Mouse (Mus musculus): ENCODE data around the gene Cyfip1.
A peak's percentile ranks its signal among the peaks of the same experiment; 100 is the strongest.

Gene Cyfip1

GRCm38 (mm10) chr7:55957916-55958315 is 116.4 kb downstream of the Cyfip1 start:
- no peak for DNase-seq

DNA sequence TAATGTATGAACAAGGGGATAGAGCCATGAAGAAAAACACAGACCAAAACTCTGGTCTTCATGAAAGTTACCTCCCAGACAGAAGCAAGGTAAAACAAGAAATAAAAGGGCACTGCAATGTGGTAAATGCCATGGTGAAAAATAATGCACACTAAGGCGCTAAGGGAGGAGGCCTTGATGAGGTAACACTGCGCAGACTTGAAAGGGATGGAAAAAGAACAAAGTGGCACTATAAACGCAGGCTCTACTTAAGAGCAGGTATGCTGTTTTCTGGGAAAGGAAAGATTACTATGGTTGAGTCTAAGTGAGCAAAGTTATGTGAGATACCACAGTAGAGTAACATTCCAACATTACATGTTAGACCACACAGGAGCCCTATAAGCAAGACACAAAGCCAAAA is 118.3 kb downstream of the Cyfip1 start:
- no peak for DNase-seq

GRCm38 (mm10) chr7:55960506-55960905 is 119.0 kb downstream of the Cyfip1 start:
- DNase-seq, result no peak

GRCm38 (mm10) chr7:55962004-55962908 is 120.7 kb downstream of the Cyfip1 start, which contains the start of gene Nipa2:
Nipa2 (minus strand) TSS chr7:55962476.
- DNase-seq, result peak; percentile 91

- no peak for DNase-seq
Observed at GRCm38 (mm10) chr7:55966866-55967460, 125.4 kb downstream of the Cyfip1 start.

GRCm38 (mm10) chr7:55968258-55968901 is 126.8 kb downstream of the Cyfip1 start:
- DNase-seq, result no peak

DNA sequence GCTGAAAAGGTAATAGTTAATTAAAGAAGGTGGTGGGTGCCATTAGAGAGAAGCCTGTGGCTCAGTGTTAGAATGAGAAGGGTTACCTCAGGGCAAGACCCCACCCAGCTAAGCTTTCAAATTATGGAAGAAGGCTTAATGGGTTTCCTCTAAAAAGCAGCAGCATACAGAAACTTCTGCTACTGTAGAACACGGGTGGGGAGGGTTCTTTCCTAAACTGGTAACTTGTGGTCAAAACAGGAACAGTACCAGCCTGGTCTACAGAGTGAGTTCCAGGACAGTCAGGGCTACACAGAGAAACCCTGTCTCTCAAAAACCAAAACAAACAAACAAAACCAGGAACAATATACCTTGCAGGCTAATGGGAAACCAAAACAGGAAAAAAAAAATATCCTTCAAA is 127.9 kb downstream of the Cyfip1 start:
- no peak for DNase-seq

DNA sequence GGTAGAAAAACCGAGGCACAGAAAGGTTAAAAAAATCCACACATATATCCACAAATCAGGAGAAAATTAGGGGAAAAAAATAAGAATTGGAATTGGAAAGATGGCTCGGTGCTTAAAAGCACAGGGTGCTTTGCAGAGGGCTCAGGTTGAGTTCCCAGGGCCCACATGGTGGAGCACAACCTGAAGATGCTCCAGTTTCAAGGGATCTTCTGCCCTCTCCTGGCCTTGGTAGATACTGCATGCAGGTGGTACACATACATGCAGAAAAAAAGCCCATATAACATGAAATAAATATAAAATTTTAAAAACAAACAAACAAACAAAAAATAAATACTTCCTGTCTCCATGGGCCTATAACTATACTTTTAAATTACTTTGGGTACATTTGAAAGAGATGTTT is 132.9 kb downstream of the Cyfip1 start:
- DNase-seq, result no peak

GRCm38 (mm10) chr7:55981511-55981910 is 140.0 kb downstream of the Cyfip1 start:
- DNase-seq, result no peak

Measured in kidney, adult 11 months (tissue).